Mouse (Mus musculus): Measurements from ENCODE around the gene Serpina1c. TPM values are rescaled to one million over a fixed set of nuclear protein-coding genes. Genes with fewer than 3 reads are reported as not detected.
"Not testable (repeated sequence)": the region's sequence is repeated elsewhere in the genome, so short reads cannot be mapped to it uniquely, and the experiment has no call there.

The Serpina1c gene
- total and polyA plus RNA-seq, 2 experiments from 2014 or later, result not detected

DNA sequence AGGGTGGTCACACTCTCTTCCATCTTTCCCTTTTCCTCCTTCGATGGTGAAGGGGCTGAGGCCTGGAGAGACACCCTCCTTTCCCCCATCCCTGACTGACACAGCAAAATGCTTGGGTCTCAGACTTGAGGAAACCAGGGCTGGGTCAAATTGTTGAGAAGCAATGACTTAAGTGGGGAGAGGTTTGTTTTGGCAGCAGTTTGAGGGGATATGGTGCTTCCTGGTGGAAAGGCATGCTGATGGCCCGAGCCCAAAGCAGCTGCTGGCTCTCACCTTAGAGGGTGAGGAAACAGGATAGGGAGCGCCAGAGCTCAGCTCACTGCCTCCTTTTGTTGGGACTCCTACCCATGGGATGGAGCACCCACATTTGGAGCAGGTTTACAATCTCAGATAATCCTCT, 43.7 kb downstream of the Serpina1c start:
- Histone ChIP-seq H3K36me3 (ENCODE audit: insufficient read depth, low read length) (no peaks in the 10 kb centered on the region), H3K27ac (ENCODE audit: low read depth, low read length) (no peak overlapping the region), H3K4me1 (ENCODE audit: insufficient read depth, low read length) (no peaks in the 10 kb centered on the region), H3K4me3 (ENCODE audit: low read depth, low read length) (no peak overlapping the region), H3K27me3 (ENCODE audit: insufficient read depth, low read length) (no peaks in the 10 kb centered on the region), H3K4me2 (ENCODE audit: low read depth, low read length, poor library complexity, severe bottlenecking) (no peak overlapping the region), H3K9ac (replicated peaks; ENCODE audit: low read length, poor library complexity, severe bottlenecking) (no peak overlapping the region), H3K9me3 (ENCODE audit: low read length) (no peaks in the 10 kb centered on the region; the same call in 1 of the 2 replicates)
- ATAC-seq (ENCODE audit: low FRiP score) (no peak), DNase-seq (ENCODE audit: low spot score) (no peak)
- TF ChIP-seq CTCF (IDR thresholded peaks at IDR 0.05), result no peak
- 67% methylated on average over 2 of the region's 3 CpGs for WGBS

DNA sequence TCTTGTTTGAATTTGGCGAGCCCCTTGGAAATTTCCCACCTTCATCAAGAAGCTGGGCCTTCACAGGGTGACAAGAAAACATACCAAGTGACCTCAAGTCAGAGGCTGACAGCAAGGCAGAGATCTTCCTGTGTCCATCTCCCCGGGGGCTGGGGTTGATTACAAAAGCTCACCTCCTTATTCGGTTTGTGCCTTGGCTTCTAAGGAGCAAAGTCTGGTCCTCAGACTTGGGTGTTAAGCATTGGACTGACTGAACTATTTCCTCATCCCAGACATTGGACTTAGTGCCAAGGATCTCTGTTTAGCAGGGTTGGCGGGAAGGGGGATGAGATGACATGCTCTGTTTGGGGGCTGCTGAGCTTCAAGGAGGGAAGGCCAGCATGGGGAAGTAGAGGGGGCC, 44.1 kb downstream of the Serpina1c start:
- H3K9ac ChIP-seq (replicated peaks; ENCODE audit: low read length, poor library complexity, severe bottlenecking); H3K9me3 ChIP-seq (ENCODE audit: low read length); H3K4me3 ChIP-seq (ENCODE audit: low read depth, low read length); H3K4me2 ChIP-seq (ENCODE audit: low read depth, low read length, poor library complexity, severe bottlenecking); ATAC-seq (ENCODE audit: low FRiP score); H3K4me1 ChIP-seq (ENCODE audit: insufficient read depth, low read length); H3K27ac ChIP-seq (ENCODE audit: low read depth, low read length); H3K27me3 ChIP-seq (ENCODE audit: insufficient read depth, low read length); DNase-seq (ENCODE audit: low spot score); H3K36me3 ChIP-seq (ENCODE audit: insufficient read depth, low read length): not testable (repeated sequence)
- 82% methylated on average over 3 of the region's 4 CpGs for WGBS

DNA sequence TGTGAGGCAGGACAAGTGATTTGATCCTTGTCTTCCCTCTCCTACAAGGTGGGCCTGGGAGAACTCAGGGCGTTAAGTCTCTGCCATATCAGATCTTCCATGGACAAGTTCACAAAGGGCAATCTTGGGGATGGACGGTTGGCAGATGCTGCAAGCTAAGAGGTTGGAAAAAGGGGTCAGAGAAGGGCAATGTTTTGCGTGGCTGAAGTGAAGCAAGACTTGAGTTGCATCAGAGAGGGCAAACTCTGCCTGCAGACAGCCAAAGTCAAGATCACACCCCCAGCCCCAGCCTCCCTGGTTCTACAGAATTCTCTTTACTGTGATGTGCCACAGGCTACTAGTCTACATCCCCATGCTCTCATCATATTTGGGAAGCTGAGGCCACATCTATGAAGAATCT, 45.1 kb downstream of the Serpina1c start:
- ATAC-seq (ENCODE audit: low FRiP score); H3K27ac ChIP-seq (ENCODE audit: low read depth, low read length); H3K4me1 ChIP-seq (ENCODE audit: insufficient read depth, low read length); H3K4me2 ChIP-seq (ENCODE audit: low read depth, low read length, poor library complexity, severe bottlenecking); H3K27me3 ChIP-seq (ENCODE audit: insufficient read depth, low read length); H3K4me3 ChIP-seq (ENCODE audit: low read depth, low read length); H3K9me3 ChIP-seq (ENCODE audit: low read length); H3K9ac ChIP-seq (replicated peaks; ENCODE audit: low read length, poor library complexity, severe bottlenecking); DNase-seq (ENCODE audit: low spot score); H3K36me3 ChIP-seq (ENCODE audit: insufficient read depth, low read length): not testable (repeated sequence)
- 74% methylated on average over 3 of the region's 3 CpGs for WGBS

DNA sequence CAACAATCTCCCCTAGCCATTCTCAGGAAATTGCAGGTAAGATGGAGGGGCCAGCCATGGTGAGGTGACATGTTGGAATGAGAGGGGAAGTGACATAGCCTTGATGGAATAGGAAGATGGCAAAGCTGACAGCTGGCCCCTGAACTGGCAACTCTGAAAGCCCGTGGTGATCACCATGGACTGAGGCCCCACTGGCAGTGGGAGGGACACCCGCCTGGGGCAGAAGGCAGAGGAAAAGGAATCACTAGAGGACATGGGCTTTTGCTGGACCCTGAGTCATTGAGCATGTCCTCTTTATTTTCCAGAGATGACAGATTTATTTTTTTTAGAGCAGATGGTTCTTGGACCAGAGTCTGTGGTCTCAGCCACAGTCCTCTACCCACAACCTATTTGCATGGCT, 51.7 kb downstream of the Serpina1c start:
- not testable (repeated sequence) for H3K36me3 ChIP-seq (ENCODE audit: insufficient read depth, low read length); DNase-seq (ENCODE audit: low spot score); H3K27ac ChIP-seq (ENCODE audit: low read depth, low read length); H3K4me1 ChIP-seq (ENCODE audit: insufficient read depth, low read length); H3K9ac ChIP-seq (replicated peaks; ENCODE audit: low read length, poor library complexity, severe bottlenecking); H3K27me3 ChIP-seq (ENCODE audit: insufficient read depth, low read length); H3K4me2 ChIP-seq (ENCODE audit: low read depth, low read length, poor library complexity, severe bottlenecking); ATAC-seq (ENCODE audit: low FRiP score); H3K4me3 ChIP-seq (ENCODE audit: low read depth, low read length); H3K9me3 ChIP-seq (ENCODE audit: low read length)
- 85% methylated on average over 2 of the region's 2 CpGs for WGBS

Other genes with a start within 250 kb of the Serpina1c start
- not detected in 2 replicates for gene Serpina6, start 247.7 kb downstream of the Serpina1c start, total RNA-seq (2014; rRNA removed)
- gene Serpina6, start 247.7 kb downstream of the Serpina1c start, polyA plus RNA-seq (2015; fragmentation: Nextera tagmentation; extraction: Ambion mirVana), result not detected in 2 replicates
- not detected in 2 replicates for gene Serpina16, start 228.7 kb downstream of the Serpina1c start, total RNA-seq (2014; rRNA removed)
- not detected in 2 replicates for gene Serpina16, start 228.7 kb downstream of the Serpina1c start, polyA plus RNA-seq (2015; fragmentation: Nextera tagmentation; extraction: Ambion mirVana)
- gene Serpina1f, start 209.4 kb downstream of the Serpina1c start, total RNA-seq (2014; rRNA removed), result not detected in 2 replicates
- not detected in 2 replicates for gene Serpina1f, start 209.4 kb downstream of the Serpina1c start, polyA plus RNA-seq (2015; fragmentation: Nextera tagmentation; extraction: Ambion mirVana)
- not detected in 2 replicates for gene Serpina1d, start 131.3 kb downstream of the Serpina1c start, total RNA-seq (2014; rRNA removed)
- not detected in 2 replicates for gene Serpina1d, start 131.3 kb downstream of the Serpina1c start, polyA plus RNA-seq (2015; fragmentation: Nextera tagmentation; extraction: Ambion mirVana)
- gene Serpina1b, start 74.5 kb downstream of the Serpina1c start, total RNA-seq (2014; rRNA removed), result not detected in 2 replicates
- not detected in 2 replicates for gene Serpina1b, start 74.5 kb downstream of the Serpina1c start, polyA plus RNA-seq (2015; fragmentation: Nextera tagmentation; extraction: Ambion mirVana)
- gene Serpina1a, start 41.3 kb downstream of the Serpina1c start, total RNA-seq (2014; rRNA removed), result not detected in 2 replicates
- gene Serpina1a, start 41.3 kb downstream of the Serpina1c start, polyA plus RNA-seq (2015; fragmentation: Nextera tagmentation; extraction: Ambion mirVana), result not detected in 2 replicates
- gene Serpina1e, start 54.1 kb upstream of the Serpina1c start, total RNA-seq (2014; rRNA removed), result not detected in 2 replicates
- not detected in 2 replicates for gene Serpina1e, start 54.1 kb upstream of the Serpina1c start, polyA plus RNA-seq (2015; fragmentation: Nextera tagmentation; extraction: Ambion mirVana)
- gene Serpina11, start 85.1 kb upstream of the Serpina1c start, total RNA-seq (2014; rRNA removed), result not detected in 2 replicates
- gene Serpina11, start 85.1 kb upstream of the Serpina1c start, polyA plus RNA-seq (2015; fragmentation: Nextera tagmentation; extraction: Ambion mirVana), result not detected in 2 replicates
- 0.85 TPM in 1 of 2 replicates, not detected in the other for gene Serpina9, start 108.9 kb upstream of the Serpina1c start, total RNA-seq (2014; rRNA removed)
- gene Serpina9, start 108.9 kb upstream of the Serpina1c start, polyA plus RNA-seq (2015; fragmentation: Nextera tagmentation; extraction: Ambion mirVana), result 0.14 and 0.22 TPM in 2 replicates
- gene Serpina12, start 139.6 kb upstream of the Serpina1c start, total RNA-seq (2014; rRNA removed), result 0.16 TPM in 1 of 2 replicates, not detected in the other
- gene Serpina12, start 139.6 kb upstream of the Serpina1c start, polyA plus RNA-seq (2015; fragmentation: Nextera tagmentation; extraction: Ambion mirVana), result not detected in 2 replicates
- not detected in 2 replicates for gene Serpina5, start 196.2 kb upstream of the Serpina1c start, total RNA-seq (2014; rRNA removed)
- not detected in 2 replicates for gene Serpina5, start 196.2 kb upstream of the Serpina1c start, polyA plus RNA-seq (2015; fragmentation: Nextera tagmentation; extraction: Ambion mirVana)
- not detected in 2 replicates for gene Serpina3a, start 207.8 kb upstream of the Serpina1c start, total RNA-seq (2014; rRNA removed)
- gene Serpina3a, start 207.8 kb upstream of the Serpina1c start, polyA plus RNA-seq (2015; fragmentation: Nextera tagmentation; extraction: Ambion mirVana), result not detected in 2 replicates
- gene Serpina3b, start 223.1 kb upstream of the Serpina1c start, total RNA-seq (2014; rRNA removed), result not detected in 2 replicates
- not detected in 2 replicates for gene Serpina3b, start 223.1 kb upstream of the Serpina1c start, polyA plus RNA-seq (2015; fragmentation: Nextera tagmentation; extraction: Ambion mirVana)
- not detected in 2 replicates for gene Serpina3c, start 249.0 kb upstream of the Serpina1c start, total RNA-seq (2014; rRNA removed)
- gene Serpina3c, start 249.0 kb upstream of the Serpina1c start, polyA plus RNA-seq (2015; fragmentation: Nextera tagmentation; extraction: Ambion mirVana), result not detected in 2 replicates

Measured in midbrain, postnatal 0 days (tissue).